ENCODE assay signal across 8 mouse cellular contexts in genomic region chr11:103101481-103101865, GRCm38 (mm10). TPM values are rescaled to one million over a fixed set of nuclear protein-coding genes. Genes with fewer than 3 reads are reported as not detected.
A peak's percentile ranks its signal among the peaks of the same experiment; 100 is the strongest.
DNase-seq lines count a peak whose midpoint lies in the region; ATAC-seq and TF ChIP-seq lines count a peak whose summit lies in the region.

Gene Plcd3 (minus strand): TSS chr11:103101658.
Gene Acbd4 (plus strand): TSS chr11:103101682.

- H3K36me3 ChIP-seq in forebrain, embryonic 11.5 days (ENCODE audit: control insufficient read depth, insufficient read depth, low read length) = no peaks in the 10 kb centered on the region
- no peaks in the 10 kb centered on the region for H3K36me3 ChIP-seq in heart, embryonic 15.5 days
- H3K36me3 ChIP-seq in liver, embryonic 16.5 days (ENCODE audit: control insufficient read depth, insufficient read depth) = no peaks in the 10 kb centered on the region
- H3K36me3 ChIP-seq in neural tube, embryonic 12.5 days = no peaks in the 10 kb centered on the region
- no peaks in the 10 kb centered on the region for H3K36me3 ChIP-seq in testis, adult 2 months (ENCODE audit: control insufficient read depth, insufficient read depth, low read length)

- WGBS in forebrain, embryonic 11.5 days = under 1% methylated on average over 34 of the region's 34 CpGs
- under 1% methylated on average over 34 of the region's 34 CpGs for WGBS in heart, embryonic 15.5 days
- under 1% methylated on average over 28 of the region's 34 CpGs for WGBS in liver, embryonic 16.5 days (ENCODE audit: insufficient replicate concordance)
- WGBS in neural tube, embryonic 12.5 days = under 1% methylated on average over 29 of the region's 34 CpGs

- peaks cover 31% of the 10 kb centered on the region for H3K27me3 ChIP-seq in forebrain, embryonic 11.5 days (ENCODE audit: control insufficient read depth, insufficient read depth, low read length)
- no peaks in the 10 kb centered on the region for H3K27me3 ChIP-seq in heart, embryonic 15.5 days
- peaks cover 31% of the 10 kb centered on the region for H3K27me3 ChIP-seq in liver, embryonic 16.5 days (ENCODE audit: control insufficient read depth, insufficient read depth, low read depth, low read length)
- H3K27me3 ChIP-seq in neural tube, embryonic 12.5 days (replicated peaks) = peaks cover 56% of the 10 kb centered on the region
- no peaks in the 10 kb centered on the region for H3K27me3 ChIP-seq in testis, adult 2 months (ENCODE audit: control insufficient read depth, insufficient read depth, low read length)

- TF ChIP-seq CTCF in testis, adult 2 months (IDR thresholded peaks at IDR 0.05; ENCODE audit: control insufficient read depth, insufficient read depth, insufficient replicate concordance, low read depth, low read length) = no peak

- peak within 1 kb of the TSS; percentile 71 for H3K27ac ChIP-seq in brown adipose tissue, adult 24 weeks (replicated peaks; ENCODE audit: low read depth, low read length)
- H3K27ac ChIP-seq in forebrain, embryonic 11.5 days (ENCODE audit: low read depth, low read length) = no peak within 1 kb of the TSS
- peak within 1 kb of the TSS; percentile 40 for H3K27ac ChIP-seq in heart, embryonic 15.5 days
- H3K27ac ChIP-seq in liver, embryonic 16.5 days (ENCODE audit: low read length) = peak within 1 kb of the TSS; percentile 0; the same call in 1 of the 2 replicates
- H3K27ac ChIP-seq in neural tube, embryonic 12.5 days = no peak within 1 kb of the TSS
- H3K27ac ChIP-seq in testis, adult 2 months (ENCODE audit: control insufficient read depth, insufficient read depth, low read depth, low read length) = peak within 1 kb of the TSS; percentile 71

- H3K4me3 ChIP-seq in brown adipose tissue, adult 24 weeks (ENCODE audit: insufficient read depth, low read depth, low read length) = peak within 1 kb of the TSS; percentile 74
- H3K4me3 ChIP-seq in forebrain, embryonic 11.5 days (ENCODE audit: low read depth, low read length) = peak within 1 kb of the TSS; percentile 42
- H3K4me3 ChIP-seq in heart, embryonic 15.5 days = peak within 1 kb of the TSS; percentile 57
- H3K4me3 ChIP-seq in liver, embryonic 16.5 days (ENCODE audit: low read depth, low read length) = peak within 1 kb of the TSS; percentile 61
- H3K4me3 ChIP-seq in neural tube, embryonic 12.5 days = peak within 1 kb of the TSS; percentile 44
- H3K4me3 ChIP-seq in testis, adult 2 months (ENCODE audit: control insufficient read depth, low read depth, low read length) = peak within 1 kb of the TSS; percentile 80

- H3K4me1 ChIP-seq in brown adipose tissue, adult 24 weeks (ENCODE audit: control insufficient read depth, insufficient read depth, insufficient read length, low read length) = peaks cover 9% of the 10 kb centered on the region; the same call in 1 of the 2 replicates
- H3K4me1 ChIP-seq in forebrain, embryonic 11.5 days (replicated peaks; ENCODE audit: control insufficient read depth, insufficient read depth, low read length) = peaks cover 16% of the 10 kb centered on the region
- H3K4me1 ChIP-seq in heart, embryonic 15.5 days (replicated peaks) = peaks cover 67% of the 10 kb centered on the region
- H3K4me1 ChIP-seq in liver, embryonic 16.5 days (ENCODE audit: control insufficient read depth, low read depth, low read length) = peaks cover 47% of the 10 kb centered on the region
- H3K4me1 ChIP-seq in neural tube, embryonic 12.5 days = peaks cover 25% of the 10 kb centered on the region
- peaks cover 23% of the 10 kb centered on the region for H3K4me1 ChIP-seq in testis, adult 2 months (ENCODE audit: control insufficient read depth, insufficient read depth, low read length)

- DNase-seq in ES-CJ7 (ENCODE audit: low read depth, low spot score) = peak; percentile 81
- DNase-seq in forebrain, embryonic 11.5 days (ENCODE audit: low spot score) = peak; percentile 79
- DNase-seq in kidney, postnatal 14 days = peak; percentile 91

- ATAC-seq in forebrain, embryonic 11.5 days (replicated peaks; ENCODE audit: low FRiP score) = peak; percentile 26; the same call in 1 of the 2 replicates
- ATAC-seq in heart, embryonic 15.5 days (replicated peaks; ENCODE audit: insufficient number of reproducible peaks, insufficient read depth, low FRiP score, low read depth) = peak; percentile 28; the same call in 1 of the 2 replicates
- ATAC-seq in liver, embryonic 16.5 days (ENCODE audit: low read depth) = no peak
- no peak for ATAC-seq in neural tube, embryonic 12.5 days (ENCODE audit: low FRiP score, low read depth)

- H3K9ac ChIP-seq in forebrain, embryonic 11.5 days (ENCODE audit: low read length) = peak within 1 kb of the TSS; percentile 51
- peak within 1 kb of the TSS; percentile 62 for H3K9ac ChIP-seq in heart, embryonic 15.5 days
- H3K9ac ChIP-seq in liver, embryonic 16.5 days (ENCODE audit: low read depth, low read length) = peak within 1 kb of the TSS; percentile 56
- H3K9ac ChIP-seq in neural tube, embryonic 12.5 days = peak within 1 kb of the TSS; percentile 40

- H3K4me2 ChIP-seq in forebrain, embryonic 11.5 days (ENCODE audit: low read depth, low read length, severe bottlenecking) = peak within 1 kb of the TSS; percentile 85
- peak within 1 kb of the TSS; percentile 88 for H3K4me2 ChIP-seq in heart, embryonic 15.5 days
- peak within 1 kb of the TSS; percentile 90 for H3K4me2 ChIP-seq in liver, embryonic 16.5 days (ENCODE audit: low read depth, low read length)
- H3K4me2 ChIP-seq in neural tube, embryonic 12.5 days (replicated peaks) = peak within 1 kb of the TSS; percentile 81

- TF ChIP-seq POLR2A in testis, adult 2 months (IDR thresholded peaks at IDR 0.05; ENCODE audit: control insufficient read depth, low read depth, low read length) = peak; percentile 52; the same call in 1 of the 2 replicates

- H3K9me3 ChIP-seq in forebrain, embryonic 11.5 days (ENCODE audit: control insufficient read depth, low read length) = no peaks in the 10 kb centered on the region
- no peaks in the 10 kb centered on the region for H3K9me3 ChIP-seq in heart, embryonic 15.5 days (replicated peaks)
- no peaks in the 10 kb centered on the region for H3K9me3 ChIP-seq in liver, embryonic 16.5 days (replicated peaks; ENCODE audit: control insufficient read depth, low read length)
- H3K9me3 ChIP-seq in neural tube, embryonic 12.5 days = no peaks in the 10 kb centered on the region

RNA-seq across cellular contexts. Expression of gene Plcd3, which starts in this region (rescaled TPM):
- polyA plus RNA-seq in brown adipose tissue, adult 24 weeks (2012; ENCODE audit: insufficient read depth, insufficient read length, missing spikeins) = 6.1 and 6.2 TPM in 2 replicates
- 0.69 and 0.86 TPM in 2 replicates for polyA plus RNA-seq in forebrain, embryonic 11.5 days (2014; fragmentation: Nextera tagmentation; extraction: Ambion mirVana)
- polyA plus RNA-seq in heart, embryonic 15.5 days (2015; fragmentation: Nextera tagmentation; extraction: Ambion mirVana) = 11.0 and 11.8 TPM in 2 replicates
- 0.40 and 0.58 TPM in 2 replicates for polyA plus RNA-seq in liver, embryonic 16.5 days (2015; fragmentation: Nextera tagmentation; extraction: Ambion mirVana)
- polyA plus RNA-seq in neural tube, embryonic 12.5 days (2016; fragmentation: Nextera tagmentation; extraction: Ambion mirVana) = 1.1 and 1.2 TPM in 2 replicates
- polyA plus RNA-seq in testis, adult 2 months (2012; rRNA removed) = 4.9 and 5.5 TPM in 2 replicates

RNA-seq across cellular contexts. Expression of gene Acbd4, which starts in this region (rescaled TPM):
- 95.3 and 183 TPM in 2 replicates for polyA plus RNA-seq in brown adipose tissue, adult 24 weeks (2012; ENCODE audit: insufficient read depth, insufficient read length, missing spikeins)
- polyA plus RNA-seq in forebrain, embryonic 11.5 days (2014; fragmentation: Nextera tagmentation; extraction: Ambion mirVana) = 7.8 and 8.1 TPM in 2 replicates
- polyA plus RNA-seq in heart, embryonic 15.5 days (2015; fragmentation: Nextera tagmentation; extraction: Ambion mirVana) = 18.5 and 23.7 TPM in 2 replicates
- 51.3 and 54.4 TPM in 2 replicates for polyA plus RNA-seq in liver, embryonic 16.5 days (2015; fragmentation: Nextera tagmentation; extraction: Ambion mirVana)
- polyA plus RNA-seq in neural tube, embryonic 12.5 days (2016; fragmentation: Nextera tagmentation; extraction: Ambion mirVana) = 6.6 and 10.1 TPM in 2 replicates
- polyA plus RNA-seq in testis, adult 2 months (2012; rRNA removed) = 5.7 and 7.2 TPM in 2 replicates

Comparison
In these comparisons a context has a peak if more than half of its experiments do, and no peak if none do; other contexts are left out.
1. H3K27ac ChIP-seq: peak in brown adipose tissue, adult 24 weeks (single experiment), heart, embryonic 15.5 days (single experiment), liver, embryonic 16.5 days (single experiment) and testis, adult 2 months (single experiment); none in forebrain, embryonic 11.5 days (single experiment) and neural tube, embryonic 12.5 days (single experiment).
2. ATAC-seq: peak in forebrain, embryonic 11.5 days (single experiment) and heart, embryonic 15.5 days (single experiment); none in liver, embryonic 16.5 days (single experiment) and neural tube, embryonic 12.5 days (single experiment).
3. Peak in every context shown above with its lines, with median percentiles within 50 percentile points of each other: DNase-seq, H3K4me3 ChIP-seq, H3K4me2 ChIP-seq and H3K9ac ChIP-seq.